Mouse (Mus musculus) kidney, adult 18-20 months (tissue): Measurements from ENCODE around the gene Kcnk5.

Experiments
- DNase-seq: peaks from one replicate; pipeline ENCODE4 v3.0.0; 2021

Gene Kcnk5

DNA sequence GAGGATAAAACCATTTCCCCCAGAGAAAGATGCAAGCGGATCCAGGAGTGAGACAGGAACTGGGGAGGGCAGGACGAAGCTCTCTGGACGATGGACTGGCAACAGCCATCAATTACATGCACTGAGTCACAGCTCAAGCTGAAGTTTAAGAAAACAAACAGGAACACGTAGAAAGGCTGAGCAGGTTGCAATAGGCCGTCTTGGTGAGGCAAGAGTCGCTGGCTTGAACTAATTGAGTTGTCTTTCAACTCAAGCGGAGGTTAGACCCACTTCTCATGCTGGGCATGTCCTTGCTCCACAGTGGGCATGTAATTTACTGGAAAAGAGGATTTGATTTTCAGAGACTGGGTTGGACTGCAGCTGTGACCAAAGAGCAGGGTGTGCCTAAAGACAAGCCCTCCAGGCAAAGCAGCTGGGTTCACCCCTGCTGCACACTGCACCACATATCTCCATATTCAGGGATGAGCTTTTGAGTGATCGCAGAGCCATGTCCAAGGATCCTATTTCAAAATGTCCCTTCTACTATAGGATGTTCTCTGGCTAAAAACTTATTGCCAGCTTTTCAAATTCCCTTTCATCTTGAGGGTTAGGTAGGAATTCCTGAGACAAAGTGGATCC lies 19.6 kb upstream of the Kcnk5 start:
- no peak for DNase-seq

DNA sequence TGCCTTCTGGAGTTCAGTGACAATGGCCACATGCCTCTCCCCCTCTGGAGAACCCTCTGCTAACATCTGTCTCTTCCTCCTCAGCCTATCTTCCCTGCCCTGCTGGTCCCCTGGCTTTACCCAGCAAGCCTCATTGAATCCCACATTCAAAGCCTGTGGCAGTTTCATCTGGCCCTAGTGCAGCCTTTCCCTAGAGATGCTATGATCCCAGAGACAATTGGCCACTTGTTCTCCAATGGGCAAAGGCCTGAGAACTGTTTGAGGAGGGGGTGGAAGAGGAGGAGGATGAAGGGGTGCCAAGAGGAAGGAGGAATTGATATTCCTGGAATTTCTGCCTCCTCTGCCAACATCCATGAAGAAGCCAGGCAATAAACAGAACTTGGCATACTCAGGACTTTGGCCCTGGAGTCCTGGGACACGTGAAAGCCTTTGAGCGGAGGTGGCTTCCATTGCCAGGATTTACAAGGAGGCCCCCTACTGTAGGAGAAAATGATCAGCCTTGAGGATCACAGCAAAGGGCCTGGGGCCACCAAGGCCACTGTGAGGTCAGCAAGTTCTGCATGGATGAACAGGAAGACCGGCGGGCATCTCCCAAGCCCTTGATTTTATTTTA lies 11.6 kb upstream of the Kcnk5 start:
- DNase-seq: peak; percentile 71

DNA sequence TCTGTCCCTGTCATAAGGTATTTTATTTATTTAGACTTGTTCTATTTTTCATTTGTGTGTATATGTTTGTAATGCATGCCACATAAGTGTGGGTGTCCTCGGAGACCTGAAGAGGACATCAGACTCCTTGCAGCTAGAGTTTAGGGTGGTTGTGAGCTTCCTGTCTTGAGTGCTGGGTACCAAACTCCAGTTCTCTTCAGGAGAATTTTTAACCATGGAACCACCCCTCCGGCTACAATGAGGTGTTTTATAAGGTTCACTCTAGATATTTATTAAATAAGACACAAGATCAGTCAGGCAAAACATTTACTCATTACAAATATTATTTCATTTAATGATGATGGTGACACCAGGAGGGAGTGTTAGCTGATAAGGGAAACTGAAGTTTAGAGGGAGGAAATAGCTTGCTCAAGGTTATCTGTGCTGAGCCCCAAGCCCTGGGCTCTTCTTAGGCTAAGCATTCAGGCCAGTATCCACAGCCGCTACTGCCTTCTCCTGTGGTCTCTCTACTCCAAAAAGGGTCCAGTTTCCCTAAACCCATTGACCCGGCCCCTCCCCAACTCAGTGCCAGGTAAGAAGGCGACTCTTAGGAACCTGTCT lies 9.6 kb upstream of the Kcnk5 start:
- DNase-seq: no peak

DNA sequence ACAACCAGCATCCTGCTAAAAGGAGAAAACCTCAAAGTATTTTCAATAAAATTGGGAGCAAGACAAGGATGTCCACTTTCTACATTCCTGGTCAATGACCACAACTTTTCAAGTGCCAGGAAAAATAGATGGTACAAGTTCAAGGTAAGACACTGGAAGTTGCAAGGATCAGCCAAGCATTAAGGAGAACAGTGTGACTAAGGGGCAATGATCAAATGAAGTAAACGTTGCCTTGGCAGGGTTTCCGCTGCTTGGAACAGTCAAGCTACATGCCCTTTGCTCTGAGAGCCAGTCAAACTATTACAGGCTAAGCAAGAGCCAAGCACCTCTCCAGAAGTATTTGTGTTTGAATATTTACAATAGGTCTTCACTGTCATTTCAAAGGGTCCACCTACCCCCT lies 8.1 kb upstream of the Kcnk5 start:
- peak; percentile 79 for DNase-seq

DNA sequence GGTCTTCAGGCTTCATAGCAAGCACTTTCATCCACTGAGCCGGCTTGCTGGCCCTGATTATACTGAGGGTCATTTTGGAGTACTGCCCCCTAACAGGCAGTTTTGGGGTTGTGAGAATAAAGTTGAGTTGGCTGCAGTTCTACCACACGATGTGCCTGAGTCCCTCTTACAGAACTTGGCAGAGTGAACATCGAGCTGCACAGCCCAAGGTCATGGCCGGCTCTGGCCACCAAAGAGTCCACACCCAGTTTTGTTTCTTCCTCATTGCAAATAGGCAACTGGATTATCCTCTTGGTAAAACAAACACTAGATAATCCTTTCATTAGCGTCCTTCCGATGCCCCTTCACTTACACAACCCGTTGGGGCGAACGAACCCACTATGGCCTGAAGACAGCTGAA lies 3.8 kb upstream of the Kcnk5 start:
- no peak for DNase-seq

DNA sequence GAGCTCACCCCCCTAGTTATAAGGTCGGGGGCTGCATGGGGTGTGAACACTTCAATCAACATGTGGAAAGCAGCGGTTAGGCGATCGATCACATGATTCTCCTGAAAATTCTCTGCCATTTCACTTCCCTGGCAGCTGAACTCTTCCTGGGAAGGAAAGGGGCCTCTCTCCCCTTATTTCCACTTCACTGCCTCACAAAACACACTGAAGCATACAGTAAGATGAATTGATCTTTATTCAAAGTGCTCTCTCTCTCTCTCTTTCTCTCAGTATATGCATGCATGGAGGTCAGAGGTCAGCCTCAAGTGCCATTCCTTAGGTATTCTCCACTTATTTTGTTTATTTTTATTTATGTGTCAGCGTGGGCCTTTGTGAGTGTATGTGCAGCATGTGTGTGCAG lies 2.1 kb upstream of the Kcnk5 start:
- DNase-seq: no peak

DNA sequence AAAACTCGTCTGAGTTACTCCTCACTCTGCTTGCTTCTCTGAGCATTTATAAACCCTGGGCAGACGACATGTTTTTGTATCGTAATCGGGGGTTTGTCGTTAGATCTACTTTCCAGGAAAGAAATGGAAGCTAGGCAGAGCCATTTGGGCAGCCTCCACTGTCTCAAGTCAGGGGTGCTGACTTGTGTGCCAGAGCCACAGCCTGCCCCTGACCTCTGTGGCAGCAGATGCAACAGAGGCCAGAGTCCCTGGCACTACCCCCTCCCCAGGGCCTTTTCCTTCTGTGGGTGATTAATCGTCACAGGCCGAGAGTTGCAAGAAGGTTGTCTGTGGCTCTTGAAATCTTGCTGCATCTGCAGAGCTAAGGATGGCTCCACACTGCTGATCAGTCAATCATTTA lies 987 bp upstream of the Kcnk5 start:
- no peak for DNase-seq

DNA sequence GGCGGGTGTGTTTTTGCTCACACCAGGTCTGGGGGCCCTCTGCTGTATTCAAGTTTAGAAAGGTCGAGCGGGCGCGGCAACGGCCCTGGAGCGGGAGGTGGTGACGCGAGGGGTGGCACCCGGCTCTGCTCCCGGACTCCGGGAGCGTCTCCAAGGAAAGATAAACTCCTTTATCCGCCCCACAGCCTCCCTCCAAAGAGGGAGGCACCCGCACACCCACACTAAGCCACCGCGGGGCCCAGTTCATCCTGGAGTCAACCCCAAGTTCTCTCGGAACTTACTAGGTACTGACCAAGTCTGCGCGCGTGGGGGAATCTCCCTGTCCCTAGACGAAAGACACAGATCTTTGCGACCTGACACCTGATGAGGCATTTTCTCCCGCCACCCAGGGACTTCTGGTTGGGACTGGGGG lies 852 bp downstream of the Kcnk5 start:
- no peak for DNase-seq

DNA sequence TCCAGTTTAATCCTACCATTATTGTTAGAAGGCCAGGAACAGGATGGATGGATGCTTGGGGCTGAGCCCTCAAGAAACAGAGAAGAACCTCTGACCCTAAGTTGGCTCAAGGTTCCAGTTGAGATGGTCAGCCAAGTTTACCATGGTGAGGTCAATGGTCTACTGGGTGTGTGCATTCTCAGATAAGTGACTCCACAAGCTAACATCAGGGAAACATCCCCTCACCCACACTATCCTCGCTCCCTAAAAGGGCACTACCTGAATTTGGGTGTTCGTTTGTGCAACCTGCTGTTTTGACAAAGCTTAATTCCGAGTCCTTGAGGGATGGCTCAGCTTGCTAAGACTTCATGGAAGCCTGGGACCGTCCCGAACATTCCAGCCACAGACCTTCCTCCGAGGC lies 1.3 kb downstream of the Kcnk5 start:
- DNase-seq: no peak

DNA sequence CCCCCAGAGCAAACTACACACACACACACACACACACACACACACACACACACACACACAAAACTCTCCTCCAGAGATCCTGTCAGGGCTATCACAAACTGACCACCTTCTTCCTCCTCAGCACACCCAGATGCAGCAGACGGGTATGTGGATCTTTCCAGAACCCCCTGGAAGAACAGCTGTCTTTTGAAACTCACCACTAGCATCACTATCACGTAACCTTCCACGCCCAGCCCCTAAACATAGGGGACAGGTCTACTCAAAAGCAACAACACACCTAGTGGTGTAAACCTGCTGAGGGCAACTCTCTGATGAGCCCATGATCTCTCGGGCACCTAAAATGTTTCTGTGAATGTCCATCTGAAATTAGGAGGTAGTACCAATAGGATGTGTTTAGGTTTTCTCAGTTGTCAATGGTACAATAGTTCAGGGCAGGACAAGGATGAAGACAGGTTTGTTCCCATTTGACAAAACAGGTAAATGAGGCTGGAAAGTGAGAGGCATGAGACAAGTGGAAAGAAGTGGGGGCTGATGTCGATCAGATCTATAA lies 1.8 kb downstream of the Kcnk5 start:
- DNase-seq: no peak

DNA sequence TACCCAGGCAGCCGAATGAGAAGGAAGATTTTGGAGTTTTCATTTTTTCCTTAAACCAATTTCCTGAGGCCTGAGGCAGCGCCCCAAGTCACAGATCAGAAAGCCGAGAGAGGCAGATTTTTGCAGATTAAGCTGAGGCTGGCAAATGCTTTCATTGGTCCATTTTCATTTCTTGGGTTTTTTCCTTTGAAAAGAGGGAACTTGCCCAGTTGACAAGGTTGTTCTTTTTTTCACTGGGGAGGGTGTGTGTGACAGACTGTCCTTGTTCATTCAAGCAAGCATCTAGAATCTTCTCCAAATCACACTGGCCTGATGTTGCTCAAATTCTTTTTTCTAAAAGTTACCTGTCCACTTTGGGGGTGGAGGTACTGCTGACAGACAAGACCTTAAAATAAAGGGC lies 2.5 kb downstream of the Kcnk5 start:
- DNase-seq: no peak

DNA sequence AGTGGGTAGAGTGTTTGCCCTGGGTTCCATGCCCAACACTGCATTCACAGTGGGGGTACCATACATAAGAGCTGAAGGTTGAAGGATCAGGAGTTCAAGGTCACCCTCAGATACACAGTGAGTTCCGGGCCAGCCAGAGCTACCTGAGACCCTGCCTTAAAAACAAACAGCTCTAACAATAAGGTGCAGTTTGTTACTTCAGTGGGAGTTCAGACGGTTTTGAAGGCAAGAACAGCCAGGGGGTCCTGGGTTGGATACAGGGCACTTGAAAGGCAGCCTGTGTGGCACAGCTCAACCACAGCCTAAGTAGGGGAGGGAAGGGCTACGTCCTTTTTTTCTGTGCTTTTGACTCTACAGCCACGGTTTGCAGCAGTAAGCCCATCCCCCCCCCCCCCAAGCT lies 3.0 kb downstream of the Kcnk5 start:
- no peak for DNase-seq

DNA sequence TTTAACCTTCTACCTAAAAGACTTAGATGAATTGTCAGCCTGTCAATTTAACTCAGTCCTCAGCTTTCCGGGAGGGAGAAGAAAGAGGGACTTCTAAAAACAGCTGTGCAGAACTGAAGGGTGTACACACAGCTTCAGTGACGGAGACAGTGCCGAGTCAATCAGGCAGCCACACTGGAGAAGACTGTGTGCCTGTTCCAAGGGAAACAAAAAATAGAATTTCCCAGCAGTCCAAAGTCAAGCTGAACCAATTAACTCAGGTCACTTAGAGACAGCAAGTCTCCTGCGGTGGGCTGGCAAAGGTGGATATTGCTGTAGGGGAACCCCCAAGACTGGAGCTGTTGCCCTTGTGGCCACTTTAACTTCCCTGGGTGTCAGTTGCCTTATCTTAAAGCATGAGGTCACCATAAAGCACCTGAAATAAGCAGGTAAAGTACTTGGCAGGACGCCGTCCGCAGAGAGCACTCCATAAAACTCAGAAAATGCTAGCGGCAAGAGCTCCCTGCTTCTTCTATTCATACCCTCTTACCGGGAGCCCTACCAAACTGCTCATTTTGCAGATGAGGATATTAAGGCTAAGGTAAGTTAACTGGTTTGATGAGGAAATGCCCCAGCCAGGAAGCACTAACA lies 4.0 kb downstream of the Kcnk5 start:
- DNase-seq: no peak

DNA sequence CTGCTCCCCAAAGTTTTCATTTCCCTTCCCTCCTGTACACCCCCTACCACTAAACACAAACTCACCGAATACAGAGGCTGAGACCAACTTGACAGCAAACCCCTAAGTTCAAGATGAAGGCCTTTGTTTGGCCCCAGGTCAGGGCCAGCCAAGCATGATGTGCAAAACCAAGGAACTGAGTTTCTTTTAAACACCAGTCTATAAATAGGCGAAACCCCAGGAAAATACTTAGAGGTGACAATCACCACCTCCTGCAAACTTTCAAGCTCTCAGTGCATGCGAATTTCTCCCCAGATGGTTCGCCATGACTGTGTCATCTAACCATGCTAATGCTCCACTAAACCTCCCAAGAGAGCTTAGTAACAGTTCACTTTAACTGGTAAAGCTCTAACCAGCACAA lies 5.9 kb downstream of the Kcnk5 start:
- no peak for DNase-seq

DNA sequence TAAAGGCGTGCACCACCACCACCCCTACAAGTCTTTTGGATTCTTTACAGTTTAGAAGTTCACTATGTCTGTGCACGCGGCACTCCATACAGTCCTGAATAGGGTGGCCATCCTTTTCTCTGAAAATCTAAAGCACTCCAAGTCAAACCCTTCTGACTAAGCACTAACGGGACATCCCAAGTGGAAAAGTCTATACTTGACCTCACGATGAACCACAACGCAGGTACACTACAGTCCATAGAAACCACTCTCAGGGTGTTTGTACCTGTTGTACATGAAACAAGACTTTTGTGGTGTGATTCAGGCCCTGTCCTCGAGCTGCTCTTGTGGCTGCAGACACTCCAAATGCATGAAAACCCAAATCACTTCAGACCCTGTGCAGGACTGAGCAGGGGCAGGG lies 6.5 kb downstream of the Kcnk5 start:
- DNase-seq: no peak

DNA sequence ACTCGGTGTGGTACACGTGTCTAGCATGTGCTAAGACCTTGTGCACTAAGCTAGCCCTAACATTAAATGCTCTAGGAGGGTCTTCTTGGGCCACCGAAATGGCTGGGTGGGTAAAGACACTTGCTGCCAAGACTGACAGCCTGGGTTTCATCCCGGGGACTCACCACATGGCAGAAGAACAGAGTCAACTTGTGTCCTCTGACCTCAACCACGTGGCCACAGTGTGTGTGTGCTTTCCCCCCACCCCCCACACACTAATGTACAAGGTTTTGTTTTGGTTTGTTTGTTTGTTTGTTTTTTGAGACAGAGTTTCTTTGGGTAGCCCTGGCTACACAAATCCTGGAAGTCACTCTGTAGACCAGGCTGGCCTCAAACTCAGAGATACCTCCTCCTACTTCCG lies 6.9 kb downstream of the Kcnk5 start:
- no peak for DNase-seq

DNA sequence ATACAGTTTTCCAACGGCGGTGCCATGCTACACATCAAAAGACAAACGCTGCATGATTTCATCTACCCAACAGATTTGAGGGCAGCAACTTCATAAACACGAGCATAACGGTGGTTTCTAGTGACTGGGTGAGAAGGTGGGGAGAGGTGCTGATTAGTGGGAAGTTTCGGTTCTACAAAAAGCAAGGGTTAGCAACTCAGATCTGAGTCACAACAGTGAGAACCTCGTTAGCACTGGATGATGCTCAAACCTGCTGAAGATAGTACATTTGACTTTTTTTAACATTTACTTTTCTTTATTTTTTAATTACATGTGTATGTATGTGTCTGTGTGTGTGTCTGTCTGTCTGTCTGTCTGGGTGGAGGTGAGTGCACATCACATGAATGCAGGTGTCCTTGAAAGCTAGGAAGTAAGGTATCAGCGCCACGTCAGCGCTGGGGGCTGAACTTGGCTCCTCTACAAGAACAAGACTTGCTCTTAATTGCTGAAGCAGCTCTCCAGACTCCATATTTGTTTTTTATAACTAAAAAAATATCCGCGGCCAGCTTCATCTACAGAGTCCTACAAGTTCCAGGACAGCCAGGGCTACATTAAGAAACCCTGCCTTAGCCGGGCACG lies 7.6 kb downstream of the Kcnk5 start:
- DNase-seq: no peak

DNA sequence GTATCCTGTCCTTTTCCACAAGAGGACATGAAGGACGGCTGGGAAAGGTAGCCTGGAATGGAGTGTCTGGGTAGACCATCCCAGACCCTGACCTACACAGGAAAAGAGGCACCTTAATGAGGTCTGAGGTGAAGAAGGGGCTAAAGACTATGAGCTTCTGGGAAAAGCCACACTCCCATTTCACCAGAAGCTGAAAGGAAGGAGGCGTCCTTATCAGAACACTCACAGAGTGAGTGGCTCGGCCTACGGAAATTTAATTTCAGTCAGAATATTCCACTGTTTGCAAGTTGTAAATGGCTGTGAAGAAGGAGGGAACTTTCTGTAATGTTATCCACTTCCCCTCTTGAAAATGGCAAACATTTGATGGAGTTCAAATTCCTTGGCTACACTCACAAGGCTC lies 8.7 kb downstream of the Kcnk5 start:
- no peak for DNase-seq

DNA sequence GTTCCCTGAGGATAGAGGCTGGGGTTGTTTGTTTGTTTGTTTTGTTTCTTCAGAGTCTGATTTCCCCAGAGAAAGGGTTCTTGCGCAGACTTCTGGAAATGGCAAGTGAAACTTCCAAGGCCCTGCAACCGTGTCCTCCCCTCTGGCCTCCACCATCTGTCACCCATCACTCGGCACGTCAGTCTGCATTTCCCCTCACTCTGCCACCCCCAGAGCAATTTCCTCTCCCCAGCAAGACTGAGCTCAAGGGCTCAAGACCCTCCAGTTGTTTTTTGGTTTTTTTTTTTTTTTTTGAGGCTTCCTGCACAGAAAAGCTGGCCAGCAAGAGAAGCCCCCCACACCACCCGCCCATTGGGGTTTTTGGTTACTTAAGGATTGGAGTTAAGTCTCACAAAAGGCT lies 9.1 kb downstream of the Kcnk5 start:
- DNase-seq: no peak

DNA sequence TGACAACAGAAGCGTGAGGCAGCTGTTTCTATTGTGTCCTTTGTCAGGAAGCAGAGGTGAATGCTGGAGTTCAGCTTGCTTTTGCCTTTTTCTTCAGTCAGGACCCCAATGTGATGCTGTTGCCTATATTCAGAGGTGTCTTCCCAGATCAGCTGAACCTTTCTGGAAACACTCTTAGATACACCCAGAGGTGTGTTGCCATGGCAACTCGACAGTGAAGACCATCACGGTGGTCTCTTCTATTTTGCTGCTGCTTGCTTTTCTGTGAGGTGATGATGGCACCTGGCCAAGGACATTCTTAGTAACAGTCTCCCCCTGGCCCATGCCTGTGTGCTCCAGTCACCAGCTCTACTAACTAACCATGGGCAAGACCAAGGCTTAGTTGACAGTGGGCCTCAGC lies 9.8 kb downstream of the Kcnk5 start:
- DNase-seq: no peak

DNA sequence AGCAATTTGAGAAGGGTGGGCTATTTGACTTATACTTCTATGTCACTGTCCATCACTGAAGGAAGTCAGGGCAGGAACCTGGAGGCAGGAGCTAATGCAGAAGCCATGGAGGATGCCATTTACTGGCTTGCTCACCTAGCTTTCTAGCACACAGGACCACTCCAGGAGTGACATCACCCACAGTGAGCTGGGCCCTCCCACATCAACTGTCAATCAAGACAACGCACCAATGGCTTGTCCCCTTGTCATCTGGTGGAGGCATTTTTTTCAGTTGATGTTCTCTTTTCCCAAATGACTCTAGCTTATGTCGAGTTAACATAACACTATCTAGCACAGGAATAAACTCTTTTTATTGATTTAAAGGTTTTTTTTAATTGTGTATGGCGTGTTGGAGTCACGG lies 12.4 kb downstream of the Kcnk5 start:
- no peak for DNase-seq

DNA sequence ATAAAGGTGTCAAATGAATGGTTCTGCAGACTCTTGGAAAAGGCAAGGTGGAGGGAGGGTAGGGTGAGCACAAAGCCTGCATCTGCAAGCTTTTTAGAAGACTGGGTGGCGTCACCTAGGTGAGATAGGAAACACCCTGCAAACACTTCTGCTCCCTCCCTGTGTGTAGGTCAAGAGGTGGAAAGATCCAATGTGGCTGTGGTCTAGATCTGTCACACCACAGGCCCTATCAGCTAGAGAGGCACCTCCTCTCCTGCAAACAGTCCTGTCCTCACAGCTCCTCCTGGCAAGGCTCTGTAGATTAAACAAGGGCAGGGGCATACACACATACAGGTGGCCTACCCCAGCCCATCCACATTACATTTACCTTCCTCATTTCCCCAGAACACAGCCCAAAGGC lies 13.1 kb downstream of the Kcnk5 start:
- no peak for DNase-seq

DNA sequence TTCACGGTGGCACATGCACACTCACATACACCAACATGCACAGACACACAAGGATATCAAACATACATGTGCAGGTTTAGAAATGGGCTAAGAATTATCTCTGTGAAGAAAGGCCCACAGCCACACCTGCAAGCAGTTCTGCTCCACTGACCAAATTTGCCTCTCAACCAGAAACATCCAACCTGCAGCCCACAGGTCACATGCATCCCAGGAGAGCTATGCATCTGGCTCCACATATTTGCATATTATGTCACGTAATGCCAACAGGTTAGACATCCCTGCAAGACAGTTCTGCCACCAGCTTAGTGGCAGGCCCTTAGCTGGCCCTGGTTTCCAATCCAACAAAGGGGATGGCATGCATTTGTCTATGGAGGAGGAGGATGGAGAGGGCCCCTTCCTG lies 13.6 kb downstream of the Kcnk5 start:
- no peak for DNase-seq

DNA sequence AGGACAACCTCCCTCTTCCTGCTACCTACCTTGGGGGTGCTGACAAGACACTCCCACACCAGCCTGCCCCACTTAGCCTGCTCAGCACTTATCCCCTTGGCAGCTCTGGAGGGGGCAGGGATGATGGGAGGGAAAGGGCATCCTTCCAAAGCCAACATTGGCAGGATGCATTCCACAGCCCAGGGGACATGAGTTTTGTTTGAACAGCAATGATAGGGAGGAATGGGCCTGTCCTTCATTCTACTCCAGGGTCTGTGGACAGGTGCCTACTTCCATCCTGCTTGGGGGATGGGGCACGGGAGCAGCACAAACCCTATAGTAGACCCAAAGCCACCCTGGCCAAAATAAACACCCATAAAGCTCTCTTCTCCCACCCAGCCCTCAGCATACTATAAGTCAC lies 16.2 kb downstream of the Kcnk5 start:
- peak; percentile 77 for DNase-seq
